Mouse (Mus musculus) myocyte (in vitro differentiated cells): ENCODE results near the gene Plekhg2.

Experiments
- CEBPB ChIP-seq: IDR thresholded peaks from 2 replicates; pipeline ENCODE4 v1.6.1; 2011; ENCODE audit warnings: mild to moderate bottlenecking, moderate library complexity; ENCODE audit not compliant: poor library complexity, insufficient read depth, severe bottlenecking
- E2F4 ChIP-seq: IDR thresholded peaks from one replicate; pipeline ENCODE4 v1.6.1; 2011; ENCODE audit warnings: mild to moderate bottlenecking, control low read depth, moderate library complexity; ENCODE audit not compliant: insufficient read depth
- POLR2A ChIP-seq: IDR thresholded peaks from one replicate; pipeline ENCODE4 v1.6.1; 2011; ENCODE audit warnings: low read depth, mild to moderate bottlenecking, control low read depth, moderate library complexity; ENCODE audit not compliant: insufficient read length
- POLR2AphosphoS2 ChIP-seq: IDR thresholded peaks from one replicate; pipeline ENCODE4 v1.6.1; 2011; ENCODE audit warnings: low read depth, control low read depth; ENCODE audit not compliant: insufficient read length
- REST ChIP-seq: IDR thresholded peaks from one replicate; pipeline ENCODE4 v1.6.1; 2011; ENCODE audit warnings: mild to moderate bottlenecking, control low read depth, moderate library complexity; ENCODE audit not compliant: insufficient read depth, insufficient read length
- TCF12 ChIP-seq: IDR thresholded peaks from one replicate; pipeline ENCODE4 v1.6.1; 2011; ENCODE audit warnings: mild to moderate bottlenecking, control low read depth; ENCODE audit not compliant: poor library complexity, insufficient read depth, severe bottlenecking
- USF1 ChIP-seq: IDR thresholded peaks from one replicate; pipeline ENCODE4 v1.6.1; 2011; ENCODE audit warnings: low read depth, mild to moderate bottlenecking, control low read depth, moderate library complexity

DNA sequence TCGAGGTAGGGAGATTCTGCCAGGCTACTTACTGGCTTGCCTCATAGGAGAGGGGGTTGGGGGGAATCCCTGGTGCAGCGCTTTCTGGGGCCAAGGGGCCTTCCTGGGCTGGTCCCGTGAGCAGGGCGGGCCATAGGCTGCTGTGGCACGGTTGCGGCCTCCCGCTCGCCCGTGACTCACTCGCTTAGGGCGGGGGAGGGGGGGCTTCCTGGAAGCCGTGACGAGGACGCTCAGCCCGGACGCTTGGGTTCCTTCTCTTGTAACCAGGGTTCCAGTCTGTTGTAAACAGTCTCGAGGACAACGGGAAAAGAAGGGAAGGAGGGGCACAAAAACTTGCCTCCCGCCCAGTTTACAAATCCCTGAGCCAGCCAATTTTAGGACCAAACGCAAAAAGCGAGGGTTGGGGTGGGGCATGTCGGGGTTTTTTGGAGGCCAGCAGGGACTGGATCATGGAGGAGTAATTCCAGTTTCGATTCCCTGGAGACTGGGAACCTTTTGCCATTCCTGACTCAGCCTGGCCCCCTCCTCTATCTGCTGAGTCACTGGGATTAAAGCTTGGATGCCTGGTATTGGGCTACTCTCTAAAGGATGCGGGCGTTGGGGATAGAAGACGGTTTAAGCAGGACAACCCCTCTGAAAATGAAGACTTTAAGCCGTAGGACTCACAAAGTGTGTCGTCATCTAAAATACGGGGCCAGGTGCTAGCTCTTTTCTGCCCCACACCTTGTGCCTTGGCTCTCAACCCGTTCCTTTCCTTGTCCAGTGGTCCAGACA is 8.8 kb upstream of the Plekhg2 start:
- TF ChIP-seq USF1 = no peak
- TF ChIP-seq POLR2A = peak; percentile 6
- no peak for TF ChIP-seq CEBPB
- no peak for TF ChIP-seq REST
- no peak for TF ChIP-seq TCF12
- no peak for TF ChIP-seq E2F4
- TF ChIP-seq POLR2AphosphoS2 = no peak
